Mouse (Mus musculus) mesoderm, embryonic 11.5 days (tissue): ENCODE measurements around the gene Guca1a.
"Not testable (repeated sequence)": the region's sequence is repeated elsewhere in the genome, so short reads cannot be mapped to it uniquely, and the experiment has no call there.

Experiments
- DNase-seq: peaks from one replicate; pipeline ENCODE4 v3.0.0-alpha.2; 2012; ENCODE audit warnings: low read depth, low spot score

The Guca1a gene

GRCm38 (mm10) chr17:47409897-47410861, 9.8 kb upstream of the Guca1a start:
- not testable (repeated sequence) for DNase-seq

GRCm38 (mm10) chr17:47408558-47408898, 8.1 kb upstream of the Guca1a start:
- peak; percentile 58 for DNase-seq

- DNase-seq: no peak
These were observed 7.6 kb upstream of the Guca1a start for GRCm38 (mm10) chr17:47407717-47408557.

GRCm38 (mm10) chr17:47399091-47399490, 1.3 kb downstream of the Guca1a start:
- no peak for DNase-seq

GRCm38 (mm10) chr17:47395376-47395913, 4.9 kb downstream of the Guca1a start:
- DNase-seq: peak; percentile 46

- no peak for DNase-seq
These were observed 6.0 kb downstream of the Guca1a start for GRCm38 (mm10) chr17:47394223-47394869.

GRCm38 (mm10) chr17:47386649-47387048, 13.7 kb downstream of the Guca1a start:
- peak; percentile 45 for DNase-seq

GRCm38 (mm10) chr17:47385145-47385544, 15.2 kb downstream of the Guca1a start, which contains the start of gene Guca1b:
TSS of gene Guca1b (plus strand) at chr17:47385393.
- DNase-seq: no peak

GRCm38 (mm10) chr17:47384064-47384463, 16.3 kb downstream of the Guca1a start:
- DNase-seq: no peak

GRCm38 (mm10) chr17:47383266-47383665, 17.1 kb downstream of the Guca1a start:
- DNase-seq: no peak

GRCm38 (mm10) chr17:47381917-47382316, 18.5 kb downstream of the Guca1a start:
- DNase-seq: no peak

GRCm38 (mm10) chr17:47378133-47378532, 22.3 kb downstream of the Guca1a start:
- DNase-seq: no peak

- no peak for DNase-seq
These were observed 23.6 kb downstream of the Guca1a start for GRCm38 (mm10) chr17:47376779-47377280.

- no peak for DNase-seq
These were observed 26.4 kb downstream of the Guca1a start for GRCm38 (mm10) chr17:47373991-47374390.

- DNase-seq: peak; percentile 39
These were observed 28.9 kb downstream of the Guca1a start for GRCm38 (mm10) chr17:47371451-47371850.

- no peak for DNase-seq
These were observed 31.3 kb downstream of the Guca1a start for GRCm38 (mm10) chr17:47369087-47369443.

- peak; percentile 92 for DNase-seq
These were observed 31.8 kb downstream of the Guca1a start, which contains the start of gene Mrps10 for GRCm38 (mm10) chr17:47368401-47369086. TSS of gene Mrps10 (plus strand) at chr17:47368887.

GRCm38 (mm10) chr17:47361343-47361742, 39.0 kb downstream of the Guca1a start:
- DNase-seq: no peak

GRCm38 (mm10) chr17:47359964-47360363, 40.4 kb downstream of the Guca1a start:
- peak; percentile 43 for DNase-seq

- DNase-seq: no peak
These were observed 50.6 kb downstream of the Guca1a start for GRCm38 (mm10) chr17:47349721-47350319.
